Mouse (Mus musculus): ENCODE results near the gene Rc3h1. TPM values are rescaled to one million over a fixed set of nuclear protein-coding genes. Genes with fewer than 3 reads are reported as not detected.

Gene Rc3h1
- total and polyA plus RNA-seq, 3 experiments: 6.2 to 15.2 TPM; not detected in 1

- Histone ChIP-seq H3K4me1 (ENCODE audit: control insufficient read depth in 1 of 2, insufficient read depth in 2 of 2, low read length in 2 of 2) (no peaks in the 10 kb centered on the region), H3K27me3 (ENCODE audit: control insufficient read depth in 1 of 2, insufficient read depth in 2 of 2, low read length in 2 of 2) (no peaks in the 10 kb centered on the region), H3K36me3 (ENCODE audit: control insufficient read depth in 1 of 2, insufficient read depth in 2 of 2, low read length in 2 of 2) (no peaks in the 10 kb centered on the region), H3K9me3 (replicated peaks; ENCODE audit: insufficient read depth, low read length) (no peaks in the 10 kb centered on the region), H3K4me3 (ENCODE audit: control insufficient read depth in 1 of 2, insufficient read depth in 1 of 2, low read depth in 2 of 2, low read length in 2 of 2) (no peak overlapping the region), H3K27ac (ENCODE audit: control insufficient read depth, low read depth, low read length) (no peak overlapping the region), H3K9ac (ENCODE audit: control insufficient read depth, low read depth, low read length, poor library complexity, severe bottlenecking) (no peak overlapping the region), H3K79me2 (ENCODE audit: control insufficient read depth, insufficient read depth, low read length, poor library complexity) (no peaks in the 10 kb centered on the region)
- TF ChIP-seq RCOR1 (IDR thresholded peaks at IDR 0.05; ENCODE audit: low read depth, low read length): no peak
- no peak for DNase-seq (ENCODE audit: low read depth, low spot score)
Measured at GRCm38 (mm10) chr1:161005526-161005925, 99.3 kb downstream of the Rc3h1 start.

GRCm38 (mm10) chr1:161006471-161006870 is 100.3 kb downstream of the Rc3h1 start:
- Histone ChIP-seq H3K27ac (ENCODE audit: control insufficient read depth, low read depth, low read length) (no peak overlapping the region), H3K4me3 (ENCODE audit: control insufficient read depth in 1 of 2, insufficient read depth in 1 of 2, low read depth in 2 of 2, low read length in 2 of 2) (no peak overlapping the region), H3K4me1 (ENCODE audit: control insufficient read depth in 1 of 2, insufficient read depth in 2 of 2, low read length in 2 of 2) (no peaks in the 10 kb centered on the region), H3K79me2 (ENCODE audit: control insufficient read depth, insufficient read depth, low read length, poor library complexity) (no peaks in the 10 kb centered on the region), H3K27me3 (ENCODE audit: control insufficient read depth in 1 of 2, insufficient read depth in 2 of 2, low read length in 2 of 2) (no peaks in the 10 kb centered on the region), H3K9ac (ENCODE audit: control insufficient read depth, low read depth, low read length, poor library complexity, severe bottlenecking) (no peak overlapping the region), H3K9me3 (replicated peaks; ENCODE audit: insufficient read depth, low read length) (no peaks in the 10 kb centered on the region), H3K36me3 (ENCODE audit: control insufficient read depth in 1 of 2, insufficient read depth in 2 of 2, low read length in 2 of 2) (no peaks in the 10 kb centered on the region)
- TF ChIP-seq ZMIZ1 (IDR thresholded peaks at IDR 0.05; ENCODE audit: low read depth, low read length) (no peak), ELF1 (IDR thresholded peaks at IDR 0.05; ENCODE audit: low read depth, low read length) (no peak), NRF1 (IDR thresholded peaks at IDR 0.05; ENCODE audit: insufficient read depth, low read depth, low read length, poor library complexity, severe bottlenecking) (no peak), EP300 (IDR thresholded peaks at IDR 0.05; ENCODE audit: low read depth in 1 of 2, low read length in 2 of 2) (no peak), CTCF (IDR thresholded peaks at IDR 0.05 in 2 of 3, conservative IDR thresholded peaks at IDR 0.05 in 1 of 3; ENCODE audit: control insufficient read depth in 1 of 3, insufficient read depth in 1 of 3, low read depth in 2 of 3, low read length in 3 of 3, poor library complexity in 1 of 3, severe bottlenecking in 1 of 3) (no peak), GATA1 (IDR thresholded peaks at IDR 0.05; ENCODE audit: low read depth, low read length) (no peak), CHD2 (IDR thresholded peaks at IDR 0.05; ENCODE audit: low read length) (no peak), MEF2A (IDR thresholded peaks at IDR 0.05; ENCODE audit: extremely low read depth, insufficient replicate concordance, low read depth, low read length, poor library complexity, severe bottlenecking) (no peak), POLR2AphosphoS2 (IDR thresholded peaks at IDR 0.05; ENCODE audit: low read length) (no peak), RCOR1 (IDR thresholded peaks at IDR 0.05; ENCODE audit: low read depth, low read length) (no peak), HCFC1 (IDR thresholded peaks at IDR 0.05; ENCODE audit: low read depth, low read length) (no peak), MYB (IDR thresholded peaks at IDR 0.05; ENCODE audit: low read depth, low read length) (no peak)
- DNase-seq (ENCODE audit: low read depth, low spot score): no peak

- H3K9ac ChIP-seq (ENCODE audit: control insufficient read depth, low read depth, low read length, poor library complexity, severe bottlenecking): no peak overlapping the region
- H3K36me3 ChIP-seq (ENCODE audit: control insufficient read depth in 1 of 2, insufficient read depth in 2 of 2, low read length in 2 of 2): peaks cover 0 to 9% of the 10 kb centered on the region in 2 experiments; a peak in 2 of 4 replicates
- TF ChIP-seq JUND (IDR thresholded peaks at IDR 0.05; ENCODE audit: low read depth, low read length) (no peak), TCF12 (IDR thresholded peaks at IDR 0.05; ENCODE audit: low read depth, low read length) (no peak), NELFE (IDR thresholded peaks at IDR 0.05; ENCODE audit: low read depth, low read length) (no peak), SMC3 (IDR thresholded peaks at IDR 0.05; ENCODE audit: low read depth, low read length) (no peak), EP300 (IDR thresholded peaks at IDR 0.05; ENCODE audit: low read depth in 1 of 2, low read length in 2 of 2) (no peak), POLR2A (IDR thresholded peaks at IDR 0.05; ENCODE audit: control insufficient read depth in 1 of 2, insufficient read depth in 1 of 2, low read depth in 1 of 2, low read length in 2 of 2, poor library complexity in 1 of 2) (no peak), USF2 (IDR thresholded peaks at IDR 0.05; ENCODE audit: borderline replicate concordance in 1 of 2, insufficient read depth in 1 of 2, low read depth in 1 of 2, low read length in 2 of 2) (no peak), USF1 (IDR thresholded peaks at IDR 0.05; ENCODE audit: low read depth, low read length) (no peak), GABPA (IDR thresholded peaks at IDR 0.05; ENCODE audit: low read depth, low read length) (no peak), RCOR1 (IDR thresholded peaks at IDR 0.05; ENCODE audit: low read depth, low read length) (no peak), ZMIZ1 (IDR thresholded peaks at IDR 0.05; ENCODE audit: low read depth, low read length) (no peak), KAT2A (conservative IDR thresholded peaks at IDR 0.05; ENCODE audit: low read depth, low read length) (no peak), ZC3H11A (IDR thresholded peaks at IDR 0.05; ENCODE audit: low read depth, low read length) (no peak), POLR2AphosphoS5 (IDR thresholded peaks at IDR 0.05; ENCODE audit: borderline replicate concordance, low read depth, low read length) (no peak), ZKSCAN1 (IDR thresholded peaks at IDR 0.05; ENCODE audit: low read depth, low read length) (no peak), E2F4 (IDR thresholded peaks at IDR 0.05; ENCODE audit: borderline replicate concordance, low read depth, low read length) (no peak), CHD2 (IDR thresholded peaks at IDR 0.05; ENCODE audit: low read length) (no peak), CHD1 (IDR thresholded peaks at IDR 0.05; ENCODE audit: low read depth, low read length) (no peak), POLR2AphosphoS2 (IDR thresholded peaks at IDR 0.05; ENCODE audit: low read length) (no peak)
Measured at GRCm38 (mm10) chr1:161008038-161008437, 101.8 kb downstream of the Rc3h1 start.

More at GRCm38 (mm10) chr1:161008038-161008437, 101.8 kb downstream of the Rc3h1 start:
- H3K27me3 ChIP-seq (ENCODE audit: control insufficient read depth in 1 of 2, insufficient read depth in 2 of 2, low read length in 2 of 2): no peaks in the 10 kb centered on the region
- H3K79me2 ChIP-seq (ENCODE audit: control insufficient read depth, insufficient read depth, low read length, poor library complexity): no peaks in the 10 kb centered on the region
- H3K27ac ChIP-seq (ENCODE audit: control insufficient read depth, low read depth, low read length): no peak overlapping the region
- no peak for DNase-seq (ENCODE audit: low read depth, low spot score)
- no peak overlapping the region for H3K4me3 ChIP-seq (ENCODE audit: control insufficient read depth in 1 of 2, insufficient read depth in 1 of 2, low read depth in 2 of 2, low read length in 2 of 2)
- H3K9me3 ChIP-seq (replicated peaks; ENCODE audit: insufficient read depth, low read length): no peaks in the 10 kb centered on the region
- H3K4me1 ChIP-seq (ENCODE audit: control insufficient read depth in 1 of 2, insufficient read depth in 2 of 2, low read length in 2 of 2): no peaks in the 10 kb centered on the region
